Mouse (Mus musculus): Measurements from ENCODE around the gene Cinp. TPM values are rescaled to one million over a fixed set of nuclear protein-coding genes. Genes with fewer than 3 reads are reported as not detected.

Gene Cinp
- 58.5 and 72.6 TPM in 2 replicates for polyA plus RNA-seq (2016; fragmentation: Nextera tagmentation; extraction: Ambion mirVana)

- peak; percentile 100 for ATAC-seq (ENCODE audit: low FRiP score, low read depth)
- Histone ChIP-seq H3K27ac (replicated peaks) (peak within 1 kb of the TSS; percentile 93), H3K27me3 (no peaks in the 10 kb centered on the region), H3K9ac (replicated peaks) (peak within 1 kb of the TSS; percentile 88), H3K4me2 (replicated peaks) (peak within 1 kb of the TSS; percentile 89), H3K4me3 (peak within 1 kb of the TSS; percentile 90), H3K36me3 (no peaks in the 10 kb centered on the region), H3K9me3 (no peaks in the 10 kb centered on the region), H3K4me1 (peaks cover 19% of the 10 kb centered on the region)
- under 1% methylated on average over 73 of the region's 74 CpGs for WGBS
These were observed at the start of gene Cinp, which contains the start of gene Tecpr2 for GRCm38 (mm10) chr12:110889036-110890020. Gene Cinp, minus strand, starts transcription at chr12:110889145. Gene Tecpr2, plus strand, starts transcription at chr12:110889264.

- Histone ChIP-seq H3K4me3 (no peak overlapping the region), H3K27ac (replicated peaks) (no peak overlapping the region), H3K9me3 (no peaks in the 10 kb centered on the region), H3K4me2 (replicated peaks) (no peak overlapping the region), H3K27me3 (no peaks in the 10 kb centered on the region), H3K36me3 (peaks cover 41% of the 10 kb centered on the region), H3K9ac (replicated peaks) (no peak overlapping the region), H3K4me1 (no peaks in the 10 kb centered on the region)
- 90% methylated on average over 5 of the region's 5 CpGs for WGBS
- no peak for ATAC-seq (ENCODE audit: low FRiP score, low read depth)
These were observed 48.6 kb upstream of the Cinp start for GRCm38 (mm10) chr12:110937496-110937895.

- 61% methylated on average over 9 of the region's 9 CpGs for WGBS
- H3K4me1 ChIP-seq: no peaks in the 10 kb centered on the region
- no peak overlapping the region for H3K4me3 ChIP-seq
- H3K9me3 ChIP-seq: no peaks in the 10 kb centered on the region
- no peaks in the 10 kb centered on the region for H3K27me3 ChIP-seq
- H3K9ac ChIP-seq (replicated peaks): no peak overlapping the region
- H3K4me2 ChIP-seq (replicated peaks): no peak overlapping the region
- H3K27ac ChIP-seq (replicated peaks): no peak overlapping the region
- peaks cover 44% of the 10 kb centered on the region for H3K36me3 ChIP-seq
- ATAC-seq (ENCODE audit: low FRiP score, low read depth): peak; percentile 86
These were observed 47.2 kb upstream of the Cinp start for GRCm38 (mm10) chr12:110935983-110936620.

- Histone ChIP-seq H3K4me1 (no peaks in the 10 kb centered on the region), H3K4me2 (replicated peaks) (no peak overlapping the region), H3K27me3 (no peaks in the 10 kb centered on the region), H3K27ac (replicated peaks) (no peak overlapping the region), H3K9me3 (no peaks in the 10 kb centered on the region), H3K9ac (replicated peaks) (no peak overlapping the region), H3K4me3 (no peak overlapping the region), H3K36me3 (peaks cover 42% of the 10 kb centered on the region)
- 78% methylated on average over 5 of the region's 5 CpGs for WGBS
- no peak for ATAC-seq (ENCODE audit: low FRiP score, low read depth)
These were observed 43.9 kb upstream of the Cinp start for GRCm38 (mm10) chr12:110932820-110933219.

DNA sequence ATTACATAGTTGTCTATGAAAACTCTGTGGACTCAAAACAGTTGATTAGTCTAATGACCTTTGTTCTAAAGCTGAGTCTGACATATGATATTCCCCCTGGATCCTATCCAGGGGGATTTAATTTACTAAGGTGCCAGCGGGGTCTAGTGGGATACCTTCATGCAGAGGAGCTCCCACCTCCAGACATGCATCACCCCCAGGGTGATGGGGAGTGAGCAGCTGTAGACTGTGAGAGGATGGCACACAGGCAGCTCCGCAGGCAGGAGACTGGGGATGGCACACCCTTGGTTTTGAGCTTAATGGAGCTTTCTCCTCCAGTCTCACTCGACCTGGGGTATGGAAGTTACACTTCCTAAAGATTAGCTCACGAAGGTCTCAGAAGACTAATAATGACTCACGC is 32.6 kb upstream of the Cinp start:
- H3K27me3 ChIP-seq: no peaks in the 10 kb centered on the region
- H3K4me1 ChIP-seq: no peaks in the 10 kb centered on the region
- H3K27ac ChIP-seq (replicated peaks): no peak overlapping the region
- no peaks in the 10 kb centered on the region for H3K9me3 ChIP-seq
- no peak overlapping the region for H3K4me3 ChIP-seq
- H3K36me3 ChIP-seq: peaks cover 31% of the 10 kb centered on the region
- no peak for ATAC-seq (ENCODE audit: low FRiP score, low read depth)
- H3K9ac ChIP-seq (replicated peaks): no peak overlapping the region
- no peak overlapping the region for H3K4me2 ChIP-seq (replicated peaks)
- 84% methylated on average over 5 of the region's 5 CpGs for WGBS

GRCm38 (mm10) chr12:110920254-110920653 is 31.3 kb upstream of the Cinp start:
- Histone ChIP-seq H3K27ac (replicated peaks) (no peak overlapping the region), H3K4me1 (no peaks in the 10 kb centered on the region), H3K36me3 (peaks cover 41% of the 10 kb centered on the region), H3K9me3 (no peaks in the 10 kb centered on the region), H3K27me3 (no peaks in the 10 kb centered on the region), H3K9ac (replicated peaks) (no peak overlapping the region), H3K4me2 (replicated peaks) (no peak overlapping the region), H3K4me3 (no peak overlapping the region)
- 93% methylated on average over 4 of the region's 4 CpGs for WGBS
- ATAC-seq (ENCODE audit: low FRiP score, low read depth): no peak

DNA sequence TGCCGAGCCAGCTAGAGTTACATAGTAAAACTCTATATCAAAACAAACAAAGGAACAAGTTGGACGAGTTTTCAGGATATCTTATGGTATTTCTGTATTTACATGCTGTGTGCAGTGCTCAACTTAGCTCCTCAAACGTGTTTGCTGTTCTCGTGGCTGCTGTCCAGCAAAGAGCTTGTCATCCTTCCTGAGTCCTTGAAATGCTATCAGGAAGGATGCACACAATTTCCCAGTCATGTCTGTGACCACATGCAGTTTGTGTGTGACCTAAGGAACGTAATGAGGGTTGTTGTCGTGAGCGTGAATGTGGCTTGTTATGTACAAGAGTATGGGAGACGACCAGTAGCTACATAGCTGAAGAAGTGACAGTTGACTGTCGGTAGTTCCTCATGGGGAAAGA is 26.8 kb upstream of the Cinp start:
- Histone ChIP-seq H3K9me3 (no peaks in the 10 kb centered on the region), H3K27ac (replicated peaks) (no peak overlapping the region), H3K4me2 (replicated peaks) (no peak overlapping the region), H3K4me1 (no peaks in the 10 kb centered on the region), H3K27me3 (no peaks in the 10 kb centered on the region), H3K4me3 (no peak overlapping the region), H3K9ac (replicated peaks) (no peak overlapping the region), H3K36me3 (peaks cover 46% of the 10 kb centered on the region)
- WGBS: 89% methylated on average over 9 of the region's 9 CpGs
- no peak for ATAC-seq (ENCODE audit: low FRiP score, low read depth)

DNA sequence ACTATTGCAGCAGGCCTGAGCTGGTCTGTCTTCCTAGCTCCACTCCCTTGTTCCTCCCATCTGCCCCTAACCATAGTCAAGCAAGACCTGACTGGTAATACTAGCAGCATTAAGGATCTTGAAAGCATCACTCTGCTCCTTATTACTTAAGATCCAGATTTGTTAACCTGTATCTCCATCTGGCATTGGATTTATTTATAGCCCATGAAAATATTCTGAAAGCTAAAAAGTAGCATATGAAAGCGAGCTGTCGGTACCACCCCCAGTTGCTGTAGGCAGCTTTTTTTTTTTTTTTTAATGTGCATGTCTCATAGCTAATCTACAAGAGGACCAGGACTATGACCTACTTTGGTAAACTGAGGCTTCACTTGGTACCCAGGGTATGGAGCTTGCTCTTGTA is 21.0 kb upstream of the Cinp start:
- Histone ChIP-seq H3K4me1 (no peaks in the 10 kb centered on the region), H3K9ac (replicated peaks) (no peak overlapping the region), H3K9me3 (no peaks in the 10 kb centered on the region), H3K27ac (replicated peaks) (no peak overlapping the region), H3K4me3 (no peak overlapping the region), H3K36me3 (peaks cover 6% of the 10 kb centered on the region; the same call in 1 of the 2 replicates), H3K27me3 (no peaks in the 10 kb centered on the region), H3K4me2 (replicated peaks) (no peak overlapping the region)
- 98% methylated on average over 2 of the region's 2 CpGs for WGBS
- ATAC-seq (ENCODE audit: low FRiP score, low read depth): no peak

DNA sequence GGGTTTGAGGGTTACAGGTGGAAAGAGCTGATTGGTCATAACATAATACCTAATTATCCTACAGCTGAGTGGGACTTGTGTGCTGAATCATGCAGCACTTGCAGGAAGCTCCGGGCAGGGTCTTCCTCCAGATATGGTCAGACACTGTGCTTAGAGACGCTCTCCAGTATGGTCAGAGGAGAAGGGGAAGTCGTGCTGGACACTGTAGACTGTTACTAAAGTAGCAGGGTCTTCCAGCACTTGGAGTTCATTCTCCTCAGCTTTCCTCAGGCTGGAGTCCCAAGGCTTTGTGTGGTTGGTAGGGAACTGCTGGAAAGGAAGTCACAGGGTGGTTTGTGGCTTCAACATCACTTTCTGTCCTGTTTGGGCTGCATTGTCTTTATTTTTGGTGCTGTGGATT is 18.9 kb upstream of the Cinp start:
- Histone ChIP-seq H3K4me2 (replicated peaks) (no peak overlapping the region), H3K9me3 (no peaks in the 10 kb centered on the region), H3K4me1 (no peaks in the 10 kb centered on the region), H3K27ac (replicated peaks) (no peak overlapping the region), H3K36me3 (no peaks in the 10 kb centered on the region), H3K4me3 (no peak overlapping the region), H3K27me3 (no peaks in the 10 kb centered on the region), H3K9ac (replicated peaks) (no peak overlapping the region)
- WGBS: 91% methylated on average over 3 of the region's 3 CpGs
- no peak for ATAC-seq (ENCODE audit: low FRiP score, low read depth)

DNA sequence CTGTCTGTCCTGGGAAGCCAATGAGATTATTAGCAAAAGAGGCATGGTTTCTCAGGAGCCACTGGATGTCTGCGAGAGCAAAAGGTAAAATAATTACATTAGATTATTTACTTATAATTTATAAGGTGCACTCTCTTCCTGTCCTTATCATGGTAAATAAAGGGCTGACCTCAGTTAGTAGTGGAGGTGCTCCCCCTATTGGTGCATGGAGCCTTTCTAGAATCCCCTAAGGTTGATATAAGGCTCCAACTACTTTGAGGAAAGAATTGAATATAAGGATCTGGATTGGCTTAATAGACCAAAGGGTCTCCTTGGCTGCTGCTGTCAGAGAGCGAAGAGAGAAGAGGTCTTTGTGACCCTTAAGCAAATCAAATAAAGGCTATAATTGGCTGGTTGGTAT is 14.6 kb upstream of the Cinp start:
- Histone ChIP-seq H3K36me3 (no peaks in the 10 kb centered on the region), H3K27ac (replicated peaks) (no peak overlapping the region), H3K9me3 (no peaks in the 10 kb centered on the region), H3K4me2 (replicated peaks) (no peak overlapping the region), H3K4me3 (no peak overlapping the region), H3K9ac (replicated peaks) (no peak overlapping the region), H3K27me3 (no peaks in the 10 kb centered on the region), H3K4me1 (no peaks in the 10 kb centered on the region)
- 92% methylated on average over 2 of the region's 2 CpGs for WGBS
- no peak for ATAC-seq (ENCODE audit: low FRiP score, low read depth)

DNA sequence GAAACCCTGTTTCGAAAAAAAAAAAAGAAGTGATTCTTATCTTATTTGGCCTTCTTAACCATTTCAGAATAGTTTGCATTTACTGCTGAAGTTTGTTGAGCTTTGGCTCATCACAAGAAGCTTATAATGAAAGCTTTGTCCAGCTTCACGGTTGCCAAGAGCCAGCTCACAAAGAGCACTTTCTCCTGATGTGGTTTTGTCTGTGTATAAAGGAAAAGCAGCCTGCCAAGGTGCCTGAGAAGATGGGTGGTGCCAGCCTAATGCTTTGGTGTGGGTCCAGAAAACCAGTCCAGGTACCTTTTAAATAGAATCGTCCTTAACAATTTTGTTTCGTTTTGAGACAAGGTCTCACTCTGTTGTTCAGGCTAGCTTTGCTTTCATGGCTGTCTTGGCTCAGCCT is 13.2 kb upstream of the Cinp start:
- WGBS: 87% methylated on average over 4 of the region's 4 CpGs
- H3K27me3 ChIP-seq: no peaks in the 10 kb centered on the region
- no peak overlapping the region for H3K27ac ChIP-seq (replicated peaks)
- no peaks in the 10 kb centered on the region for H3K36me3 ChIP-seq
- H3K4me3 ChIP-seq: no peak overlapping the region
- H3K4me1 ChIP-seq: no peaks in the 10 kb centered on the region
- H3K9ac ChIP-seq (replicated peaks): no peak overlapping the region
- no peaks in the 10 kb centered on the region for H3K9me3 ChIP-seq
- ATAC-seq (ENCODE audit: low FRiP score, low read depth): no peak
- H3K4me2 ChIP-seq (replicated peaks): no peak overlapping the region

- no peak overlapping the region for H3K27ac ChIP-seq (replicated peaks)
- no peak overlapping the region for H3K9ac ChIP-seq (replicated peaks)
- 95% methylated on average over 1 of the region's 1 CpGs for WGBS
- H3K4me3 ChIP-seq: no peak overlapping the region
- H3K9me3 ChIP-seq: no peaks in the 10 kb centered on the region
- ATAC-seq (ENCODE audit: low FRiP score, low read depth): no peak
- H3K36me3 ChIP-seq: no peaks in the 10 kb centered on the region
- H3K27me3 ChIP-seq: no peaks in the 10 kb centered on the region
- H3K4me2 ChIP-seq (replicated peaks): no peak overlapping the region
- peaks cover 19% of the 10 kb centered on the region for H3K4me1 ChIP-seq
These were observed 2.9 kb upstream of the Cinp start for GRCm38 (mm10) chr12:110891887-110892286.

Data from midbrain, embryonic 12.5 days (tissue).